Mouse (Mus musculus) skeletal muscle tissue, postnatal 0 days (tissue): ENCODE measurements around the gene Cramp1l. TPM values are rescaled to one million over a fixed set of nuclear protein-coding genes. Genes with fewer than 3 reads are reported as not detected.

Experiments used
- polyA plus RNA-seq: library from polyadenylated mRNA; unstranded; fragments of >200 nt; fragmentation: Nextera tagmentation; extraction: Ambion mirVana; gene quantifications from 2 replicates; pipeline ENCODE4 v1.2.1, GENCODE M21; 2015

Cramp1l gene
- polyA plus RNA-seq: 2.9 TPM in 2 replicates

GRCm38 (mm10) chr17:25015655-25016291 lies at the start of gene Cramp1l, which contains the start of gene Ift140:
Cramp1l (minus strand) TSS chr17:25015788.
Ift140 (plus strand) TSS chr17:25016085.

GRCm38 (mm10) chr17:24960135-24960851 lies 55.3 kb downstream of the Cramp1l start, which contains the start of gene Jpt2:
Jpt2 (minus strand) TSS chr17:24960689.

GRCm38 (mm10) chr17:24936259-24937237 lies 79.0 kb downstream of the Cramp1l start, which contains the start of gene Mapk8ip3:
Mapk8ip3 (minus strand) TSS chr17:24936977.

Other genes with a start within 250 kb of the Cramp1l start
- not detected in 2 replicates for gene Meiob, start 211.5 kb downstream of the Cramp1l start, polyA plus RNA-seq
- 71.4 and 75.0 TPM in 2 replicates for gene Hagh, start 175.6 kb downstream of the Cramp1l start, polyA plus RNA-seq
- gene Fahd1, start 165.4 kb downstream of the Cramp1l start, polyA plus RNA-seq: 28.0 and 28.6 TPM in 2 replicates
- gene Igfals, start 149.8 kb downstream of the Cramp1l start, polyA plus RNA-seq: 0.42 and 6.3 TPM in 2 replicates
- gene Nubp2, start 129.4 kb downstream of the Cramp1l start, polyA plus RNA-seq: 21.2 and 24.8 TPM in 2 replicates
- gene Spsb3, start 129.1 kb downstream of the Cramp1l start, polyA plus RNA-seq: 36.7 and 37.8 TPM in 2 replicates
- gene Eme2, start 120.7 kb downstream of the Cramp1l start, polyA plus RNA-seq: 18.2 and 18.6 TPM in 2 replicates
- 185 and 189 TPM in 2 replicates for gene Mrps34, start 120.7 kb downstream of the Cramp1l start, polyA plus RNA-seq
- 22.1 and 25.2 TPM in 2 replicates for gene Nme3, start 119.3 kb downstream of the Cramp1l start, polyA plus RNA-seq
- gene Mapk8ip3, start 78.8 kb downstream of the Cramp1l start, polyA plus RNA-seq: 11.9 and 12.0 TPM in 2 replicates
- gene Jpt2, start 55.1 kb downstream of the Cramp1l start, polyA plus RNA-seq: 20.1 and 26.9 TPM in 2 replicates
- 3.8 and 4.4 TPM in 2 replicates for gene Ift140, start 297 bp upstream of the Cramp1l start, polyA plus RNA-seq
- 13.6 and 14.9 TPM in 2 replicates for gene Tmem204, start 67.8 kb upstream of the Cramp1l start, polyA plus RNA-seq
- 19.1 and 19.4 TPM in 2 replicates for gene Telo2, start 100.2 kb upstream of the Cramp1l start, polyA plus RNA-seq
- 1.2 and 3.2 TPM in 2 replicates for gene Ptx4, start 105.0 kb upstream of the Cramp1l start, polyA plus RNA-seq
- gene Clcn7, start 117.6 kb upstream of the Cramp1l start, polyA plus RNA-seq: 9.3 and 9.6 TPM in 2 replicates
- 0.05 TPM in 1 of 2 replicates, not detected in the other for gene Ccdc154, start 146.7 kb upstream of the Cramp1l start, polyA plus RNA-seq
- not detected in 2 replicates for gene Gm38655, start 159.7 kb upstream of the Cramp1l start, polyA plus RNA-seq
- gene BC003965, start 168.8 kb upstream of the Cramp1l start, polyA plus RNA-seq: 28.3 and 29.6 TPM in 2 replicates
- 3.0 and 3.6 TPM in 2 replicates for gene Unkl, start 172.6 kb upstream of the Cramp1l start, polyA plus RNA-seq
- 23.0 and 24.0 TPM in 2 replicates for gene Gnptg, start 224.3 kb upstream of the Cramp1l start, polyA plus RNA-seq
- gene Tsr3, start 224.4 kb upstream of the Cramp1l start, polyA plus RNA-seq: 38.4 TPM in 2 replicates
- 0.23 TPM in 1 of 2 replicates, not detected in the other for gene Baiap3, start 240.6 kb upstream of the Cramp1l start, polyA plus RNA-seq